Mouse (Mus musculus): ENCODE results near the gene Bola2. TPM values are rescaled to one million over a fixed set of nuclear protein-coding genes. Genes with fewer than 3 reads are reported as not detected.

Bola2 gene
- polyA plus RNA-seq, 1 experiment from 2014 or later, result 216 TPM

- Histone ChIP-seq H3K27me3 (ENCODE audit: poor library complexity, severe bottlenecking) (no peaks in the 10 kb centered on the region), H3K36me3 (replicated peaks) (peaks cover 47% of the 10 kb centered on the region), H3K9me3 (no peaks in the 10 kb centered on the region), H3K4me1 (peaks cover 29% of the 10 kb centered on the region), H3K27ac (no peak overlapping the region), H3K4me3 (no peak overlapping the region)
- peak; percentile 56 for DNase-seq (ENCODE audit: extremely low spot score, low spot score)
- 48% methylated on average over 3 of the region's 3 CpGs for WGBS
Observed at GRCm38 (mm10) chr7:126693256-126693655, 1.9 kb upstream of the Bola2 start.

- WGBS, result 92% methylated on average over 7 of the region's 7 CpGs
- H3K4me3 ChIP-seq, result no peak overlapping the region; the same call in 1 of the 2 replicates
- peaks cover 29% of the 10 kb centered on the region for H3K4me1 ChIP-seq
- no peaks in the 10 kb centered on the region for H3K27me3 ChIP-seq (ENCODE audit: poor library complexity, severe bottlenecking)
- H3K9me3 ChIP-seq, result no peaks in the 10 kb centered on the region
- DNase-seq (ENCODE audit: extremely low spot score, low spot score), result no peak
- peaks cover 49% of the 10 kb centered on the region for H3K36me3 ChIP-seq (replicated peaks)
- no peak overlapping the region for H3K27ac ChIP-seq
Observed at GRCm38 (mm10) chr7:126693781-126694180, 1.4 kb upstream of the Bola2 start.

GRCm38 (mm10) chr7:126694441-126695051, 655 bp upstream of the Bola2 start:
- 51% methylated on average over 10 of the region's 10 CpGs for WGBS
- no peak for DNase-seq (ENCODE audit: extremely low spot score, low spot score)
- Histone ChIP-seq H3K4me3 (peak overlapping the region; percentile 79), H3K4me1 (peaks cover 29% of the 10 kb centered on the region), H3K9me3 (no peaks in the 10 kb centered on the region), H3K27me3 (ENCODE audit: poor library complexity, severe bottlenecking) (no peaks in the 10 kb centered on the region), H3K36me3 (replicated peaks) (peaks cover 54% of the 10 kb centered on the region), H3K27ac (peak overlapping the region; percentile 96)

GRCm38 (mm10) chr7:126695631-126696207, 518 bp downstream of the Bola2 start, which contains the start of gene Slx1b:
Gene Slx1b, minus strand, starts transcription at chr7:126695784.
- DNase-seq (ENCODE audit: extremely low spot score, low spot score), result peak; percentile 97
- H3K9me3 ChIP-seq, result no peaks in the 10 kb centered on the region
- peak within 1 kb of the TSS; percentile 79 for H3K4me3 ChIP-seq
- peaks cover 50% of the 10 kb centered on the region for H3K36me3 ChIP-seq (replicated peaks)
- peak within 1 kb of the TSS; percentile 96 for H3K27ac ChIP-seq
- under 1% methylated on average over 40 of the region's 40 CpGs for WGBS
- H3K27me3 ChIP-seq (ENCODE audit: poor library complexity, severe bottlenecking), result no peaks in the 10 kb centered on the region
- peaks cover 29% of the 10 kb centered on the region for H3K4me1 ChIP-seq

GRCm38 (mm10) chr7:126696303-126696702, 1.1 kb downstream of the Bola2 start:
- peaks cover 35% of the 10 kb centered on the region for H3K4me1 ChIP-seq
- no peaks in the 10 kb centered on the region for H3K9me3 ChIP-seq
- peak overlapping the region; percentile 96 for H3K27ac ChIP-seq
- 6% methylated on average over 17 of the region's 17 CpGs for WGBS
- peak overlapping the region; percentile 79 for H3K4me3 ChIP-seq
- no peaks in the 10 kb centered on the region for H3K27me3 ChIP-seq (ENCODE audit: poor library complexity, severe bottlenecking)
- DNase-seq (ENCODE audit: extremely low spot score, low spot score), result no peak
- peaks cover 45% of the 10 kb centered on the region for H3K36me3 ChIP-seq (replicated peaks)

- peaks cover 3% of the 10 kb centered on the region for H3K27me3 ChIP-seq (ENCODE audit: poor library complexity, severe bottlenecking)
- no peaks in the 10 kb centered on the region for H3K9me3 ChIP-seq
- H3K4me3 ChIP-seq, result peak overlapping the region; percentile 79
- no peak for DNase-seq (ENCODE audit: extremely low spot score, low spot score)
- 86% methylated on average over 3 of the region's 3 CpGs for WGBS
- H3K27ac ChIP-seq, result peak overlapping the region; percentile 96; the same call in 1 of the 2 replicates
- H3K36me3 ChIP-seq (replicated peaks), result peaks cover 39% of the 10 kb centered on the region
- peaks cover 39% of the 10 kb centered on the region for H3K4me1 ChIP-seq
Observed at GRCm38 (mm10) chr7:126696886-126697285, 1.7 kb downstream of the Bola2 start.

- H3K27ac ChIP-seq, result no peak overlapping the region
Observed at GRCm38 (mm10) chr7:126697838-126698237, 2.6 kb downstream of the Bola2 start.

GRCm38 (mm10) chr7:126700063-126701015, 5.1 kb downstream of the Bola2 start:
- no peak overlapping the region for H3K4me3 ChIP-seq
- H3K27ac ChIP-seq, result peak overlapping the region; percentile 41; the same call in 1 of the 2 replicates
- H3K36me3 ChIP-seq (replicated peaks), result peaks cover 30% of the 10 kb centered on the region
- no peaks in the 10 kb centered on the region for H3K9me3 ChIP-seq
- peaks cover 37% of the 10 kb centered on the region for H3K27me3 ChIP-seq (ENCODE audit: poor library complexity, severe bottlenecking)
- WGBS, result 85% methylated on average over 25 of the region's 25 CpGs
- no peak for DNase-seq (ENCODE audit: extremely low spot score, low spot score)
- H3K4me1 ChIP-seq, result peaks cover 46% of the 10 kb centered on the region

More at GRCm38 (mm10) chr7:126697838-126698237, 2.6 kb downstream of the Bola2 start:
- DNase-seq (ENCODE audit: extremely low spot score, low spot score), result no peak
- peaks cover 12% of the 10 kb centered on the region for H3K27me3 ChIP-seq (ENCODE audit: poor library complexity, severe bottlenecking)
- H3K36me3 ChIP-seq (replicated peaks), result peaks cover 30% of the 10 kb centered on the region
- peak overlapping the region; percentile 79; the same call in 1 of the 2 replicates for H3K4me3 ChIP-seq
- peaks cover 39% of the 10 kb centered on the region for H3K4me1 ChIP-seq
- WGBS, result 94% methylated on average over 8 of the region's 8 CpGs
- H3K9me3 ChIP-seq, result no peaks in the 10 kb centered on the region

GRCm38 (mm10) chr7:126701070-126701469, 5.9 kb downstream of the Bola2 start:
- H3K9me3 ChIP-seq, result no peaks in the 10 kb centered on the region
- H3K27me3 ChIP-seq (ENCODE audit: poor library complexity, severe bottlenecking), result peaks cover 44% of the 10 kb centered on the region
- peak overlapping the region; percentile 28; the same call in 1 of the 2 replicates for H3K4me3 ChIP-seq
- peak; percentile 86 for DNase-seq (ENCODE audit: extremely low spot score, low spot score)
- H3K4me1 ChIP-seq, result peaks cover 46% of the 10 kb centered on the region
- H3K27ac ChIP-seq, result peak overlapping the region; percentile 41; the same call in 1 of the 2 replicates
- H3K36me3 ChIP-seq (replicated peaks), result peaks cover 30% of the 10 kb centered on the region
- under 1% methylated on average over 11 of the region's 11 CpGs for WGBS

GRCm38 (mm10) chr7:126701559-126702357, 6.6 kb downstream of the Bola2 start:
- Histone ChIP-seq H3K9me3 (no peaks in the 10 kb centered on the region), H3K4me3 (peak overlapping the region; percentile 28; the same call in 1 of the 2 replicates), H3K4me1 (peaks cover 39% of the 10 kb centered on the region), H3K36me3 (replicated peaks) (peaks cover 30% of the 10 kb centered on the region), H3K27me3 (ENCODE audit: poor library complexity, severe bottlenecking) (peaks cover 49% of the 10 kb centered on the region), H3K27ac (no peak overlapping the region)
- WGBS, result 62% methylated on average over 24 of the region's 24 CpGs
- no peak for DNase-seq (ENCODE audit: extremely low spot score, low spot score)

GRCm38 (mm10) chr7:126702358-126702757, 7.2 kb downstream of the Bola2 start:
- WGBS, result 82% methylated on average over 6 of the region's 6 CpGs
- DNase-seq (ENCODE audit: extremely low spot score, low spot score), result no peak

More at GRCm38 (mm10) chr7:126702358-126702757, 7.2 kb downstream of the Bola2 start:
- peaks cover 25% of the 10 kb centered on the region for H3K36me3 ChIP-seq (replicated peaks)
- peaks cover 33% of the 10 kb centered on the region for H3K4me1 ChIP-seq
- H3K9me3 ChIP-seq, result no peaks in the 10 kb centered on the region
- H3K27me3 ChIP-seq (ENCODE audit: poor library complexity, severe bottlenecking), result peaks cover 49% of the 10 kb centered on the region
- peak overlapping the region; percentile 78; the same call in 1 of the 2 replicates for H3K4me3 ChIP-seq
- H3K27ac ChIP-seq, result no peak overlapping the region
